Mouse (Mus musculus): ENCODE measurements around the gene Asic2.
A peak's percentile ranks its signal among the peaks of the same experiment; 100 is the strongest.

The Asic2 gene

DNA sequence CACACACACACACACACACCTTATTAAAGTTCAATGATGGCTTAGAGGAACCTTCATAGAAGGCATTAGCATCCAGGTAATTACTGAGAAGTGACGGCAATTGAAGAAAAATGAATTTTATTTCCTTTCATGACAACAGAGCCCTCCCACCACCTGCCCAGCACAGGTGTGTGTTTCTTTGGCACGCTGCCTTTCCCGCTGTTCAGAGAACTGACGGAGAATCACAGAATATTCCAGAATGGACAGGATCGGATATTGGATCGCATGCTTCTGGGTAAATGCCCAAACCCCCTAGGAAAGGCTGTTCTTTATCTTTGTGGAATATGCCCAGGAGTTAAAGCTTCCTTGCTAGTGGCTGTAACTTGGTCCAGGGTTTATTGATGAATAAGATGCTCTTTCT, 954.8 kb downstream of the Asic2 start:
- no peak for DNase-seq (ENCODE audit: inconsistent ontology term)

DNA sequence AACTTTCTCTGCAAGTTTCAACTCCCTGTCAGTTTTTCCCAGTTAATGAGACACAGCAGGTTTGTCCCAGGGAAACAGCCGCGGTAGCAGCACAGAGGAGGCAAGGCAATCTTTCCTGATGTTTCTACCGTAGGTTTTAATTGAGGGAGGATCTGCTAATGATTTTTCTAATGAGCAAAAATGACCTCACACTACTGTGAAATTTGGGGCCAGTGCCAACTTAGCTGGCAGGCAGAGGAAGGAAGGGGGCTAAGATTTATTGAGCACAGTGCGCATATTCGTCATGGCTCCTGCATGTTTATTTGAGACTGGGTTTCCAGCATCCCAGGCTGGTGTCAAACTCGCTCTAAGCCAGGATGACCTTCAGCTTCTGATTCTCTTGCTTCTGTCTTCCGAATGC, 957.5 kb downstream of the Asic2 start:
- DNase-seq (ENCODE audit: inconsistent ontology term) = no peak

DNA sequence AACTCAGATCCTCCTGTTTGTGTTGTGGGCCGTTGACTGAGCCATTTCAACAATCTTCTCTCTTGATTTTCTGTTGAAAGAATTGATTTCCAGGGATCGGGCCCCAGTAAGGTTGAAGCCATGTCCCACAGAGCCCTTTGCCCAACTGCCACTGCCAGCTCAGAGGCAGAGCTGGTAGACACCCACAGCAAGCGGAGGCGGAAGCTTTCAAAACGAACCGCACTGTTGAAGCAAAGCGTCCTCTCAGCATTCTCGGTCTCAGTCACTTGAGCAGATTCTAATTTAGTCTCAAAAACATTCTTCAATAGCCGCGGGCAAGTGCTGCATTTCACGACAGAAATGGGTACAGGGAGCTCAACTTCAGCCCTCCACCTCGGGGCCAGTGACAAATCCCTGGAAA, 958.9 kb downstream of the Asic2 start:
- DNase-seq (ENCODE audit: inconsistent ontology term) = no peak

DNA sequence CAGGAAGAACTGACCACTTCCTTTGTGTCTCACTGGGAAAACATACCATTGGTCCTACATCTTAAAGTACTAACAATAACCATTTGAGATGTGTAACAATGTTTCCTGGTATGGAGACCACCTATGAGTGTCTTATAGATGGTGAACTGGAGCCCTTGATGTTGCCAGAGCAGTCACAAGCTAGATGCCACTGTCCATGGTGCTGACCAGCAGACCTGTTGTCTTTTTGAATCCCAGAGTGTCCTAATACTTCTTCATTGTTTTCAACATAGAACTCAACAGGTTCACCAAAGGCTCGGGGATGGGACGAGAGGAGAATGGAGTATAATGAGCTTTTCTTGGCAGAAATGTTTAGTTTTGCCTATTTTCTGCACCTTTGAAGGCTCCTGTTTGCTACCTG, 962.4 kb downstream of the Asic2 start:
- DNase-seq (ENCODE audit: inconsistent ontology term) = peak; percentile 5

DNA sequence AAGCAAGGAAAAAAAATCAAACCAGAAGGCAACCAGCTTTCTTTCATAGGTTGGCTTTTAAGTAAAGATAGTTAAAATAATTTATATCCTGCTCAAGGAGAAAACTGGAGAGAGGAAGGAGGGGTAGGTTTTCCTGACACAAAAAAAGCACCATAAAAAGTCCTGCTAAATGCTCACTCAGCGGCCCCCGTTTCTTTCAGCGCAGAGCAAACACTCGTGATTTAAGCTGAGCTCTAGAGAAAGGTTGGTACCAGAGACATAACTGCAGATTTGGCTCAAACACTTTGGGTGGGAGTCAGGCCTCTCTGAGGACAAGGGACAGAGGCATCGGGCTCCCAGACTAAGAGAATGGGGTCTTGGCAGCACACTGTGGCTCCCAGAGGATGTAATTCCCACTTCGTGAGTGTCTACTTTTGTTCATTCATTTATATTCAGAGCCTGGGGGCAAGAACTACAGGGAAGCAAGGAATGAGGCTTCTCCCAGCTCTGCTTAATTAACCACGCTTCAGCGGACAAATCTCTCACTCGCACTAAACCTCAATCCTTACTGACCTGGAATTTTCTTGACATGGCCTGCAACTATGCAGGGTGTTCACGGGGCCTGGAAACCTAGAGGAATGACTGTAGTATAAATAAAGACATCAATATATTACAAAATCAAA, 965.4 kb downstream of the Asic2 start:
- peak; percentile 2 for DNase-seq (ENCODE audit: inconsistent ontology term)

DNA sequence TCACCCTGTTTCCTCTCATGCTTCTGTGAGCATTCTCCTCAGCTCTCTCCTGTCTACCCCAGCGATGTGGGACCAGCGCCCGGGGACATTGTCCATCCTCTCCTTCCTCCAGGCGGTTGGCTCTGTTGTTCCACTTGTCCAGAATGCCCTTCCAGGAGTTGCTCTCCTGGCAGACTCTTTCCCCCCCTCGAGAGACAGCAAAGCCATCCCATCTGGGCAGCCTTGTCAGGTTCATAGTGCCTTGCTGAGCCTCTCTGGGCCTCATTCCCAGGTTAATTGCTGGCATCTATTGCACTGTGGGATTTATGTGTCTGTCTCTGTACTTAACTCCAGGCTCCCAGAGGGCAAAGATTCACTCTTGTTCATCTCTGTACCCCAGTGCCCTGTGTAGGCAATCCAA, 972.6 kb downstream of the Asic2 start:
- DNase-seq (ENCODE audit: inconsistent ontology term) = no peak

DNA sequence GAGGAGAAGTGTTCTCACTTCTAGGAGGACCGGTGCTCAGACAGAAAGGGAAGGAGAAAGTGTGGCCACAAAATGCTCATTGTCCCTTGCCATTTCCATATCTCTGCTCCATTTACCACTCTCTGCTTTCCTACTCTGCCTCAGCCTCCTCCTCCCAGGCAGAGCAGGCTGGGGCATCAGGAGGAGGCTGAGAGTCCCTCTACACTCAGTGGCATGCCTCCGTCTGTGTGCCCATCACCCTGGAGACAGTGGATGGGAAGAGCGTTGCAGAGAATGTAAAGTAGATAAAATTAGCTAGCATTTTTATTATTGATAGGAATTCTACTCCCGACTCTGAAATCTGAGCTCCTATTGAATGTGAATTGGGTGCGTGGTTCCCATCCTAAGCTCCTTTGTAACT, 984.7 kb downstream of the Asic2 start:
- DNase-seq (ENCODE audit: inconsistent ontology term) = no peak

DNA sequence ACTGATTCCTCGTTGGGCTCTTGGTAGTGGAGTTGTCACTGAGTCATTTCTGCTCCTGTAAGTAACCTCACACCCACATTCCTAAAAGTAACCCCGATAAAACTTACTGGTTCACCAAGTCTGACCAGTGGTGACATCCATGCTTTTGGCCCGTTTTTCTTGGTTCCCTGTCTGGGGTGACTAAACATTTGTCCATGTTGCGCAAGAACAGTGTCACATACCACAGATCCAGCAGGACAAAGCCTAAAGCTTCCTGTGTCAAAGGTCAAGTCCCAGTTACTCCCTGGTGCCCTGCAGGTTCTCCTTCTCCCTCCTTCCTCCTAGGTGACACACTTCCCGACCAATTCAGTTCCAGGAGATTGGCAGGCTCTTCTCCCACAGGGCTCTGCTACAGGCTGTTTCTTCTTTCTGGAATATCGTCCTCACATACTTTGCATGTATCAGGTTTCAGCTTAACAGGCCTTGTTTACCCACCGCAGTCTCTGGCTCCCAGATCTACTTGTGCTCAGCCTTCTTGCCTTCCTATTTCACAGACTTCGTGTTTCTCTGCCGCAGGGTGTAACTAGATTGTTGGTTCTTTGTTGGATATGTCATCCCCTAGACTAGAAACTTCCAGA, 991.9 kb downstream of the Asic2 start:
- peak; percentile 30 for DNase-seq (ENCODE audit: inconsistent ontology term)

DNA sequence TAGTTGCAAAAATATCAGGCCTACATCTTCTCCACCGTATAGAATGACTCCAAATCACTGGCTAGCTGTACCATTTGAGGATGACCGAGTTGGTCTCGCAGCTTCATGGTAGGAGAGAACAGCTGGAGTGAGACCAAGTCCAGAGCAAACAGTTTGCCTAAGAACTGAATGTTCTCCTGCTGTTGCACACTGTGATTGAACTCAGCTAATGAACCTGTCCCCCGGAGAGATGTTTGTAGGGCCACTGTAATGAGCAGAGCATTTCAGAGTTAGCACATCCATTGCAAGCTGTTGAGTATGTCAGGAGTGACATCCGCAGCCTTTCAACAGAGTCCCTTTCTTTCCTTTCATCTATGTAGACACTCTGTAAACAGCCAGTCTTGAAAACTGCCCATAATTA, 993.6 kb downstream of the Asic2 start:
- peak; percentile 1 for DNase-seq (ENCODE audit: inconsistent ontology term)

DNA sequence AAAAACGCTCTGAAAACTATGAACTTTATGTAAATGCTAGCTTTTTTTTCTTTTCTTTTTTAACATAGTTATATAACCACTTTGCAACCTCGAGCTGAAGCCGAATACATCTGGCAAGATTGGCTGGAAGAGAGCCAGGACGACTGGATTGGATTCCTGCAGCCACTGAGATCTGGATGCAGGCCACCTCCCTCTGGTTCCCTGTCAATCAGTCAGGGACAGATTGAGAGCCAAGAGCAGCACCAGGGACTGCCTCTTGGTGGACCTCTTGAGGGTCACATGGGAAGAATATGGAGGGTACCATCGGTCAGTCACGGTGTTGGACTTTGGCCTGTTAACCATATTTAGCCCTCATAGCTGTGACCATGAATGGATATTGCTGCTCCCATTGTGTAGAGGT, 994.3 kb downstream of the Asic2 start:
- DNase-seq (ENCODE audit: inconsistent ontology term) = no peak

DNA sequence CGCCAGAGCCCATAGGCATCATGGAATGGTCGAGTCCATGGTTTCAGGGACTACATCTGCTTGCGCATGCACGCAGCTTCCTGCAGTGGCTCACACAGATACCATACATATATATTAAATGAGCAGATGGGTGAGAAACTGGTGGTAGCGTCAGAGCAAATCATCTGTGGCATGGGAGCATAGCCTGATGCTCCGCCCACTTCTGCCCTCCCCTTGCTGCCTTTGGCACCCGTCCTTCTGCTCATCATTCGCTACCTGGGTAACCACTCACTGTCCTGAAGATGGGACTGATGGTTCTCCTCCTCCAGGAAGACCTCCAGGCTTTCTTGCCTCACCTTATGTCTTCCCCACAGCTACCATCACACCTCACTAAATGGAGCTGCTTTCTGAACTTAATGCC, 995.0 kb downstream of the Asic2 start:
- no peak for DNase-seq (ENCODE audit: inconsistent ontology term)

DNA sequence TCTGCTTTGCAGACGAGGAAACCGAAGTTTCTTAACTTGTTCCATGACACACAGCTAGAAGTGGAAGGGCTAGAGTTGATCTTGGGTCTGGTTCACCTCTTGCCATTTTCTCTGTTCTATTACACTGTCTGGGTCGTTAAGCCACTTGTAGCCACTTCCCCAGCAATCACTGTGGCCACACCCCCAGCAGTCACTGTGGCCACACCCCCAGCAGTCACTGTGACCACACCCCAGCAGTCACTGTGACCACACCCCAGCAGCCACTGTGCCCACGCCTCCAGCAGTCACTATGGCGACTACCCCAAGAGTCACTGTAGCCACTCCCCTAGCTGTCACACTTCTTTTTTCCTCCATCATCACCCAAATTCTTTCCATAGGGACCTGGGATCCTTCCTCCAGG, 1000.7 kb downstream of the Asic2 start:
- no peak for DNase-seq (ENCODE audit: inconsistent ontology term)

DNA sequence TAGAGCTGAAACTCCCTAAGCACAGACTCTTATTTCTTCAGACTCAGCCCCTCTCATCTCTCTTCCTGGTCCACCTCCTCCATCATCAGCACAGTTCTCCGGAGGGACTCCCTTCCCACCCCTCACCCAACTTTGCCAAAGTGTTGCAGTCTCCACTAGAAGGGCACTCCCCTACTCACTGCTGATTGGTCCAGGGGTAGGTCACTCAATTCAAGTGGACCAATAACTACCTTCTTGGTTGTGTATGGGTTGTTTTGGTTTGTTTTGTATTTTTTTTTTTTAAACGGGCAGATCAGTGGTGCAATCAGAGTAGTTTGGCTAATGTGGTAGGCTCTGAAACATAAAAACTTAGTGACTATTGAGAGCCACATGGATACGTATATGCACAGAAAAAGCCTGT, 1002.2 kb downstream of the Asic2 start:
- DNase-seq (ENCODE audit: inconsistent ontology term) = no peak

DNA sequence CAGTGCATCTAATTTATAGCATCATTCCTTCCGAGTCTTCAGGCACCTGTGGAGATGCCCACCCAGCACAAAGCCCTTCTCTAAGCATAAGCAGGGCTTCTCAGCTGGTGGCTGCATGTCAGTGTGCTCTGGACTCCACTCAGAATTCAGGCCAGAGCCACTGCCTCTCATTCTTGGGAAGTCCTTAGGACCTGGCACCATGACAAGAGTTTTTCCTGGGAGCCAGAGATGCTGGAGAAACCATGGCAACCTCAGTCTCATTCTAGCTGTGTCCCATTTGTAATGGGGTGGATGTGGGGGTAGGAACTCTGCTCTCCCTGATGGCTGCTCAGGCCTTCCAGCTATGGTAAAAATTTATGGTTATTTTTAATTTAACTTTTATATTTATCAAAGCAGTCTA, 1006.9 kb downstream of the Asic2 start:
- DNase-seq (ENCODE audit: inconsistent ontology term) = no peak

DNA sequence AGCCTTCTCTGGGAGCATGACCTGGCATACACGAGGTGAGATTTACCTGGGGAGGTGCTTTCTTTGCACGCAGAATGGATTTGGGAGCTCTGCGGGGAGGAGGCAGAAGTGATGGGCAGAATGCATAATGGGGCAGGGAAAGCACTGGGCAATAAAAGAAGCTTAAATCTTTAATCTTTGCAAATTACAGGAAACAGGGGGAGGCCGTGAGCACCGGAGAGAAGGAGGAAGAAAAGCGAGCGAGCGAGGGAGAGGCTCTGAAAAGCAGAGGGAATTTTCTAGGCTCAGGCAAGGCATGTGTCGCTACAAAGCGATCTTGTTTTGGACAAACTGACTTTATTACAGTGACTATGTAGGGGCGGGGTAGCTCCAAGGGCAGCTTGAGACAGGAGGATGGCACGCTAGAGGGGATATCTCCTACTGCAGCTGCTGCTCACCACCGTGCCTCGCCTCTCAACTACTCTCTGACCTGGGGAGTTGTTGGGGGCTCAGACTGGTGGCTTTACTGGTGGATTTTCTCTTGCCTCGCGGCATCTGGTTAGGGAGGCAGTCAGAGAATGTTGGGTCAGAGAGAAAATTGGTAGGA, 1010.1 kb downstream of the Asic2 start:
- no peak for DNase-seq (ENCODE audit: inconsistent ontology term)

DNA sequence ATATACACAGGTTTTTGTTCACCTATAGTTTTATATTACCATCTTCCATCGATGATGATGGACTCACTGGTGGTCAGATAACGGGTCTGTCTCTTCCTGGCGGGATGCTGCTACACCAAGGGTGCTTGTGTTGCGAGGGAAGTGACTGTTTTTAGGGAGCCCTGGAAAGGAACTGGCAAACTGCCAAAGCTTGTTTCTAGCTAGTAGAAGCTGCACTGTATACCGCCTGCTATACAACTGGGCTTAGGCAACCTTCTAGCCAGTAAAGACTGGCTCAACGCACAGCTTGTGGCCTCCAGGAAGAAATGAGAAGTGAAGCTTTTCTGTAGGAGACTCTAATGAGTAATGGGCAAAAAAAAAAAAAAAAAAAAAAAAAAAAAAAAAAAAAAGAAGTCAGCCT, 1012.3 kb downstream of the Asic2 start:
- DNase-seq (ENCODE audit: inconsistent ontology term) = no peak

DNA sequence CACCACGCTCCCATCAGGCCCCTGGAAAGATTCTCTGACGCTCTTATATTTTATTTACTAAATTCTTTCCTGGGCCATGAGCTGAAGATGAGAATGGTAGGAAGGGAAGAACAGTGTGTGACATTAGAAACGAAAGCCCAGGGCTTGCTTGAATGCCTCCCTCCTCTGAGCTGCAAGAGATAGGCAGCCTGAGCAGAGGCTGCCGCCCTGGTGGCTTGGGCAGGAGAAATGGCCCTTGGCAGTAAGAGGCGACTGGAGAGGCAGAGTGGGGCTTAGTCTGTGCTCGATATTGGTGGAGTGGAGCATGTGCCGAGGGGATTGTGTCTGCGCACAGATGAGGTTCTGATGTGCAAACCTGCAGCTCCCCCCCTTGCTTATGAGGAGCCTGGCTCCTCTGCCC, 1014.1 kb downstream of the Asic2 start:
- no peak for DNase-seq (ENCODE audit: inconsistent ontology term)

DNA sequence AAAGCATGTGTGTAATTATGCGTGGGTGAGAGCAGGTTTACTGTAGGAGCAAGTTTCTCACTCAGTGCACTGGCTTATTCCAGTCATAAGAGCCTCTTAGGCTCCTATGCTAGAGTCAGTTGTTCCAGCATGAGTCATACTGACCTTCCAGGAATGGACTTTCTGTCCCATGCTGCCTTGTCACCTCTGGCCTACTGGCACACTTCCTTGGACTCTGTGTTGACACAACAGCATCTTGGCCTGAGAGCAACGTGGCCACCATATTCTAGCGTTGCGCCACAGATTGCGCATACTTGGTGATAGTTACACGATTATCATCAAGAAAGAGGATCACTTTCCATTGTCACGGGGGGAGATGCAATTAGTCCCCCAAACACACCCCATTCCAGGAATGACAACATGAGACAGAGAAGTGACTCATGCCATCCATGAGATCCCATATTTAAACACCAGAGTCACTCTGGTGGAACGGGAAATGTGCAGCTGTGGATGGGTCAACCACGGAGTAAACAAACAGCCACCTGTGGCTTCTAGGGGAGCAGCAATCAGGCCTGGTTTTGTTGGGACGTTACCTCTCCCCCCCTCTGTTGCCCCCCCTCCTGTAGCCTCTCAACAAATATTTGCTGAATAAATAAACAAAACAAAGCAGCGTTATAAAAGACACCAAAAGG, 1019.1 kb downstream of the Asic2 start:
- peak; percentile 11 for DNase-seq (ENCODE audit: inconsistent ontology term)

DNA sequence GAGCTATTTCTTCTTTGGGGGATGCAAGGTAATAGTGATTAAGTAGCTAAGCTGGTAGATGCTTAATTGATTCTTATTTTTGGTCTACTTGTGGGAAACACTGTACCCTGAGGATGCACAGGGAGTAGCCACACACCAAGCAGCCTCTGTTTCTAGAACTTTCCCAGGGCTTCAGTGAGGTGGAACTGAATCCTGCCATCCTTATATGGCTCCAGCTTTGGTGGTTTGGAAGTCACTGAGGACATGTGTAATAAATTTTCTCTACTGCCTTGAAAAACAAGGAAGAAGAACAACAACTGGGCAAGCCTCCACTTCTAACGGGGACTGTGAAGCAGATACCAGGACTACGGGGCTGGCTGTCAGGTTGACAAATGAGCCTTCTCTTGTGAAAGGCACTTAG, 1020.2 kb downstream of the Asic2 start:
- no peak for DNase-seq (ENCODE audit: inconsistent ontology term)

DNA sequence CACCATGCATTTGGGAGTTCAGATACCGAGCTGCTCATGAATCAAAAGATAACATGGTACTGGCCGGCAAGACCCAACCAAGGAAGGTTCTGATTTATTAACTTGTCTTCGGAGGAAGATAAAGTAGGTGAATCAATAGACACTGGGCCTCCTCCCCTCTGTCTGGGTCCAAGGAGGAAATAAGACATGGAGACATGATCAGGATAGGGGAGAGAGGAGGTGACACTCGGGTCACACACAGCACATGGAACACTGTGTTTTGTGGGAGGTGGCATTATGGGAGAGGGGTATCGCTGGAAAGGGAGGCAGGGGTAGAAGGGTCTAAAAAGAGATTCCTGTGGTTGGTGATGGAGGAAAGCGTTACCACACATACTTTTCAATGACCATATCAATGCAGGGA, 1022.1 kb downstream of the Asic2 start:
- DNase-seq (ENCODE audit: inconsistent ontology term) = no peak

DNA sequence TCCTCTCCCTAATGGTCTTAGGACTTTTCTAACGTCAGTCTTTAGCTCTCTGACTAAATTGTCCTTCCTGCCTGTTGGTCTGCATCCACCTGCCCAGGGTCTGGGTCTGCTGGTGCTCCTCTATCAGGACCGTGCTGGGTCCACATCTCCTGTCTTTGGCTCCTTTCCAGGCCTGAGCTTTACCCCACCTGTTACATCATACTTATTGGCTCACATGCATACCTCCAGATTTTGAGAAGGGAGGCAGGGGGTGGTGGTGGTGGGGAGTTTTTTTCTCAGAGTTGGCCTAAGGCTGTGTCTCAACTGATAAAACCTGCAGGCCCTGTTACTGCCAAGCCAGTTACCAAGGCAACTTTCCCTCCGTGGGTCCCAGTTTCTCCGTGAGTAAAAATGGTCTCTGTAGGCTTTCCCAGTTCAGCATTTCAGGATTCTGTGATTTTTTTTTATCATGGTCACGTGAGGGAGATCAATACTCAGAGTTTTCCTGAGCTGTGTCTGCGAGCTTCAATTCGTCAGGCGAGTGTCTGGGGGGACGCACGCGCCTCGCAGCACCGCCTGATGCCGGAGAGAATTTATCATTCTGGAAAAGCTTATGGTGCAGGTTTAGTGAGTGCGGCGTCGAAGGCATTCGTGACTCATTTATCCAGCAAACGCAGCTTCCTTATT, 1044.8 kb downstream of the Asic2 start:
- DNase-seq (ENCODE audit: inconsistent ontology term) = no peak

DNA sequence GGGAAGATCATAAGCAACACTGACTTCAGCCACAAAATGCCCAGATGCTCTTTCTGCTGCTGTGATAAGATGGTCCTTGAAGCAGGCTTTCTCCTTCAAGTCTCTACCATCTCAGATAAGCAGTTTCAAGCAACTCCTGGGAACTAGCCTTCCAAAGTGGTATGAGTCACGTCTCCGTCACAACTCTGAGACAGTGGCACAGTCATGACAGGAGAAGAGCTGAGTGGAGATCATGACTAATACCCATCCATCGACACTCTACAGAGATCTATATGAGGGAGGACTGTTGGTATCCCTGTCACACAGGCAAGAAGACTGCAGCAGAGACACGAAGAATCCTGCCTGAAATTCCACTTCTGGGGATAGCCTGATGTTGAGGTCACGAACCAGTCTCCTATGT, 1049.9 kb downstream of the Asic2 start:
- no peak for DNase-seq (ENCODE audit: inconsistent ontology term)

DNA sequence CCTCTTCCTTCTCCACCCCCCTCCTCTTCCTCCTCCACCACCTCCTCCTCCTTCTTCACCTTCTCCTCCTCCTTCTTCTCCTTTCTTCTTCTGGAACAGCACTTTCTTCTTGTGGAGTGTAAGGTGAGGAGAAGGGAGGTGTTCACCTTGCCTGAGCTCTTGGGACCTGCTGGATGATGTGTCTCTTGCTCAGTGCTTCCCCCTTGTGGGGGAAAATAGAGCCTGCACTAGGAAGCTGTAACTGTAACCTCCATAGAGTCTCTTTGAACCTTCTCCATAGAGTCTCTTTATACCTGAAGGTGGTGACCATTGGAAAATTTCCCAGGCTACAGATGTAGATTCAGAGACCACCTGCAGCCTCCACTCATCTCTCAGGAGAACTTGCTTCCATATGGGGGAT, 1050.6 kb downstream of the Asic2 start:
- DNase-seq (ENCODE audit: inconsistent ontology term) = no peak
